Mouse (Mus musculus) bone marrow macrophage, adult 2 months (primary cell): Measurements from ENCODE around the gene Tom1. TPM values are rescaled to one million over a fixed set of nuclear protein-coding genes. Genes with fewer than 3 reads are reported as not detected.

Source experiments
- H3K27ac ChIP-seq: 2 replicates; pipeline ENCODE4 v1.5.1; 2012; ENCODE audit warnings: low read depth, low read length; ENCODE audit not compliant: insufficient read depth
- H3K4me1 ChIP-seq: 2 replicates; pipeline ENCODE4 v1.6.1; 2012; ENCODE audit warnings: low read length; ENCODE audit not compliant: control insufficient read depth, insufficient read depth
- H3K4me3 ChIP-seq: 2 replicates; pipeline ENCODE4 v1.5.1; 2012; ENCODE audit warnings: mild to moderate bottlenecking, low read length, moderate library complexity; ENCODE audit not compliant: insufficient read depth
- CTCF ChIP-seq: IDR thresholded peaks from 2 replicates; pipeline ENCODE4 v1.5.1; 2012; ENCODE audit warnings: low read depth, mild to moderate bottlenecking, low read length, moderate library complexity
- POLR2A ChIP-seq: IDR thresholded peaks from 2 replicates; pipeline ENCODE4 v1.6.1; 2012; ENCODE audit warnings: mild to moderate bottlenecking, low read depth, low read length, borderline replicate concordance
- polyA plus RNA-seq: library from polyadenylated mRNA; stranded (reverse); fragments of >200 nt; gene quantifications from 2 replicates; pipeline ENCODE4 v1.2.4, GENCODE M21; 2012; ENCODE audit not compliant: missing spikeins, insufficient read depth, insufficient read length

The Tom1 gene
- polyA plus RNA-seq, 1 experiment: 44.6 TPM

GRCm38 (mm10) chr8:75086002-75086401, 52.5 kb downstream of the Tom1 start:
- H3K4me3 ChIP-seq: no peak overlapping the region
- peak overlapping the region; percentile 88 for H3K27ac ChIP-seq
- H3K4me1 ChIP-seq: peaks cover 76% of the 10 kb centered on the region
- TF ChIP-seq POLR2A: no peak
- TF ChIP-seq CTCF: no peak

DNA sequence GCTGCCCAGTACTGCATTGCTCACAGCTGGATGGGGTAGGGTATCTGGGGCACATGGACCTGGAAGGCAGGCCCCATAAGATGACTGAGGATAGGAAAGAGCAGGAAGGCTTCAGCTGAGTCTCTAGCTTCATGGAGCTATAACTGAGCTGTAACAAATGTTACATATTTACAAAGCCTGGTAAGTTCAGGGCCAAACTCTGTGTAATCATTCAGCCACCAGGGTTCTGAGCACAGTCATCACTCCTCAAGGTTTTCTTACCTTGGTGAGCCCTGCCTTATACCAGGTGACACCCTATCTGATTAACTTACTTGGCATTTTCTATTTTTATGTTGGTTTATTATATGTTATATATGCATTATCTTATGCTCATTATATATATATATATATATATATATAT, 53.6 kb downstream of the Tom1 start:
- TF ChIP-seq CTCF: no peak
- TF ChIP-seq POLR2A: no peak
- Histone ChIP-seq H3K4me1 (peaks cover 67% of the 10 kb centered on the region), H3K4me3 (no peak overlapping the region), H3K27ac (no peak overlapping the region)

- TF ChIP-seq CTCF: no peak
- TF ChIP-seq POLR2A: no peak
- peaks cover 59% of the 10 kb centered on the region for H3K4me1 ChIP-seq
- H3K4me3 ChIP-seq: peak overlapping the region; percentile 42
- peak overlapping the region; percentile 87 for H3K27ac ChIP-seq
Measured at GRCm38 (mm10) chr8:75088989-75089881, 55.7 kb downstream of the Tom1 start.

- H3K4me1 ChIP-seq: peaks cover 52% of the 10 kb centered on the region
- TF ChIP-seq POLR2A: no peak
- no peak for TF ChIP-seq CTCF
- no peak overlapping the region for H3K27ac ChIP-seq
- H3K4me3 ChIP-seq: no peak overlapping the region
Measured at GRCm38 (mm10) chr8:75090781-75091365, 57.4 kb downstream of the Tom1 start.

DNA sequence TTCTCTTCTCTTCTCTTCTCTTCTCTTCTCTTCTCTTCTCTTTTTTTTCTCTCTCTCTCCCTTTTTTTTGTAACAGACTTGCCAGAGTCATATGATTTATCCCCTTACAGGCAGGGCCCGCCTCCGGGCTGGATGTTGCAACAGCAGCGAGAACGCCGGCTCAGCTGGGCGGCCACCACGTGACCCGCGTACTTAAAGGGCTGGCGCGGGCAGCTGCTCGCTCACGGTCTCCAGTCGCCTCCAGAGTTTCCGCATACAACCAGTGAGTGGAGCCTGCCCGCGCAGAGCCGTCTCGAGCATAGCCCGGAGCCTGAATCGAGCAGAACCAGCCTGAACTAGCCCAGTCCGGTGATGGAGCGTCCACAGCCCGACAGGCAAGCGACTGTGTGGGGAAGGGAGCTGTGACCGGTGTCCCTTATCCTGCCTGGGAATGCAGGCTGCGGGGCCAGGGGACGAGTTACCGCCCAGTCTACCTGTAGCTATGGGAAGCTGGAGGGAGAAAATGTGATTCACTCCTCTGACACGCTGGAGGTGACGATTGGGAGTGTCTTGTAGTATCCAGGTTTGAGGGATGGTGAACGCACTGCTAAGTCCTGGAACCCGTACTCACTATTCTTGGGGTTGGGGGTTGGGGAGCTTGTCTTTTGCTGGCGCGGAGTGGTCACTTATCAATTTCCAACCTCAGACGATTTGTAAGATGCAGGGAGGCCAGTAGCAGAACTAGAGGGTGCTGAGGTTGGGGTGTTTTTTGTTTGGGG, 60.1 kb downstream of the Tom1 start, which contains the start of gene Hmox1:
Gene Hmox1, plus strand, starts transcription at position 223 of the 758 bp plus-strand sequence.
- TF ChIP-seq CTCF (no peak), POLR2A (peak; percentile 60; the same call in 1 of the 2 replicates)
- Histone ChIP-seq H3K27ac (peak within 1 kb of the TSS; percentile 80), H3K4me1 (peaks cover 43% of the 10 kb centered on the region), H3K4me3 (peak within 1 kb of the TSS; percentile 97)

- TF ChIP-seq POLR2A (no peak), CTCF (no peak)
- Histone ChIP-seq H3K4me3 (no peak overlapping the region), H3K27ac (no peak overlapping the region), H3K4me1 (peaks cover 6% of the 10 kb centered on the region)
Measured at GRCm38 (mm10) chr8:75102956-75103355, 69.5 kb downstream of the Tom1 start.

- Histone ChIP-seq H3K27ac (no peak overlapping the region), H3K4me3 (no peak overlapping the region), H3K4me1 (peaks cover 6% of the 10 kb centered on the region)
- TF ChIP-seq POLR2A (no peak), CTCF (no peak)
Measured at GRCm38 (mm10) chr8:75103376-75103878, 69.9 kb downstream of the Tom1 start.

- H3K27ac ChIP-seq: peak overlapping the region; percentile 61
- peak overlapping the region; percentile 74 for H3K4me3 ChIP-seq
- TF ChIP-seq CTCF (peak; percentile 92), POLR2A (no peak)
- peaks cover 8% of the 10 kb centered on the region for H3K4me1 ChIP-seq
Measured at GRCm38 (mm10) chr8:75108527-75109235, 75.2 kb downstream of the Tom1 start.
